Mouse (Mus musculus) myocyte (in vitro differentiated cells): ENCODE measurements around the gene Gm11099. TPM values are rescaled to one million over a fixed set of nuclear protein-coding genes. Genes with fewer than 3 reads are reported as not detected.

Experiments used
- H3K27me3 ChIP-seq: one replicate; pipeline ENCODE4 v1.6.1; 2011; ENCODE audit not compliant: control insufficient read depth, insufficient read depth, insufficient read length
- H3K36me3 ChIP-seq: one replicate; pipeline ENCODE4 v1.6.1; 2011; ENCODE audit not compliant: control insufficient read depth, insufficient read depth
- H3K4me2 ChIP-seq: one replicate; pipeline ENCODE4 v1.6.1; 2011; ENCODE audit warnings: low read depth, control low read depth
- H3K4me3 ChIP-seq: one replicate; pipeline ENCODE4 v1.5.1; 2011; ENCODE audit warnings: mild to moderate bottlenecking, control low read depth, moderate library complexity
- H3K79me2 ChIP-seq: one replicate; pipeline ENCODE4 v1.6.1; 2011; ENCODE audit not compliant: control insufficient read depth, insufficient read depth
- H3ac ChIP-seq: one replicate; pipeline ENCODE4 v1.6.1; 2011; ENCODE audit not compliant: control insufficient read depth, insufficient read length
- CEBPB ChIP-seq: IDR thresholded peaks from 2 replicates; pipeline ENCODE4 v1.6.1; 2011; ENCODE audit warnings: mild to moderate bottlenecking, moderate library complexity; ENCODE audit not compliant: poor library complexity, insufficient read depth, severe bottlenecking
- E2F4 ChIP-seq: IDR thresholded peaks from one replicate; pipeline ENCODE4 v1.6.1; 2011; ENCODE audit warnings: mild to moderate bottlenecking, control low read depth, moderate library complexity; ENCODE audit not compliant: insufficient read depth
- MAX ChIP-seq: IDR thresholded peaks from one replicate; pipeline ENCODE4 v1.6.1; 2011; ENCODE audit warnings: low read depth, mild to moderate bottlenecking, control low read depth
- MYOD1 ChIP-seq, 3 experiments: IDR thresholded peaks; one replicate each; pipeline ENCODE4 v1.6.1; 2011; ENCODE audit warnings: control low read depth in 2 of 3, low read depth in 2 of 3, mild to moderate bottlenecking in 2 of 3, moderate library complexity in 1 of 3; ENCODE audit not compliant: insufficient read length in 2 of 3, control insufficient read depth in 1 of 3
- MYOG ChIP-seq, 3 experiments: IDR thresholded peaks; one replicate each; pipeline ENCODE4 v1.6.1; 2011; ENCODE audit warnings: control low read depth in 2 of 3, low read depth in 2 of 3, mild to moderate bottlenecking in 2 of 3; ENCODE audit not compliant: insufficient read length in 2 of 3, control insufficient read depth in 1 of 3, insufficient read depth in 1 of 3
- POLR2A ChIP-seq: IDR thresholded peaks from one replicate; pipeline ENCODE4 v1.6.1; 2011; ENCODE audit warnings: low read depth, mild to moderate bottlenecking, control low read depth, moderate library complexity; ENCODE audit not compliant: insufficient read length
- POLR2AphosphoS2 ChIP-seq: IDR thresholded peaks from one replicate; pipeline ENCODE4 v1.6.1; 2011; ENCODE audit warnings: low read depth, control low read depth; ENCODE audit not compliant: insufficient read length
- REST ChIP-seq: IDR thresholded peaks from one replicate; pipeline ENCODE4 v1.6.1; 2011; ENCODE audit warnings: mild to moderate bottlenecking, control low read depth, moderate library complexity; ENCODE audit not compliant: insufficient read depth, insufficient read length
- SRF ChIP-seq: IDR thresholded peaks from one replicate; pipeline ENCODE4 v1.6.1; 2011; ENCODE audit warnings: low read depth; ENCODE audit not compliant: control insufficient read depth, insufficient read length
- TCF12 ChIP-seq: IDR thresholded peaks from one replicate; pipeline ENCODE4 v1.6.1; 2011; ENCODE audit warnings: mild to moderate bottlenecking, control low read depth; ENCODE audit not compliant: poor library complexity, insufficient read depth, severe bottlenecking
- TCF3 ChIP-seq: IDR thresholded peaks from one replicate; pipeline ENCODE4 v1.6.1; 2011; ENCODE audit warnings: low read depth, control low read depth; ENCODE audit not compliant: insufficient read length
- USF1 ChIP-seq: IDR thresholded peaks from one replicate; pipeline ENCODE4 v1.6.1; 2011; ENCODE audit warnings: low read depth, mild to moderate bottlenecking, control low read depth, moderate library complexity
- polyA plus RNA-seq: library from polyadenylated mRNA; unstranded; fragments of >200 nt; fragmentation: generic; extraction: Trizol; gene quantifications from one replicate; pipeline ENCODE4 v1.2.1, GENCODE M21; 2012; ENCODE audit warnings: missing spikeins

The Gm11099 gene
- not detected for polyA plus RNA-seq

DNA sequence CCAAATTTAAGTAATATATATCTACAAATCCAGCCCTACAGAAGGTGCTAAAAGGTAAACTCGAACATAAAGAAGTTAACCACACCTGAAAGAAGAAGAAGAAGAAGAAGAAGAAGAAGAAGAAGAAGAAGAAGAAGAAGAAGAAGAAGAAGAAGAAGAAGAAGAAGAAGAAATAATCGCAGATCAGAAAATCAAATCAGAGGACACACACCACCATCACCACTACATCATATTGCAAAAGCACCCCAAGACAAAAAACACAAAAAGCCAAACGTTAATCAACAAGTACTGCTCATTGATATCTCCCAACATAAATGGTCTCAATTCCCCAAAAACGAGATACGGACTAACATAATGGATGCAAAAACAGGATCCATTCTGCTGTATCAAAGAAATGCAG lies at the start of gene Gm11099:
Gm11099 (plus strand) TSS at position 301 of the 400 bp plus-strand sequence.
- no peak within 1 kb of the TSS for H3ac ChIP-seq
- no peak within 1 kb of the TSS for H3K4me2 ChIP-seq
- H3K79me2 ChIP-seq: no peaks in the 10 kb centered on the region
- no peak within 1 kb of the TSS for H3K4me3 ChIP-seq
- no peaks in the 10 kb centered on the region for H3K36me3 ChIP-seq
- no peaks in the 10 kb centered on the region for H3K27me3 ChIP-seq
- TF ChIP-seq POLR2AphosphoS2 (no peak), REST (no peak), E2F4 (no peak), SRF (no peak), USF1 (no peak), CEBPB (no peak), POLR2A (no peak), MYOD1 (IDR thresholded peaks at IDR 0.05; ENCODE audit: control insufficient read depth in 1 of 3, insufficient read length in 2 of 3, low read depth in 2 of 3) (no peak), TCF12 (no peak), MAX (no peak), TCF3 (no peak), MYOG (IDR thresholded peaks at IDR 0.05; ENCODE audit: control insufficient read depth in 1 of 3, insufficient read depth in 1 of 3, insufficient read length in 2 of 3, low read depth in 2 of 3) (no peak)

DNA sequence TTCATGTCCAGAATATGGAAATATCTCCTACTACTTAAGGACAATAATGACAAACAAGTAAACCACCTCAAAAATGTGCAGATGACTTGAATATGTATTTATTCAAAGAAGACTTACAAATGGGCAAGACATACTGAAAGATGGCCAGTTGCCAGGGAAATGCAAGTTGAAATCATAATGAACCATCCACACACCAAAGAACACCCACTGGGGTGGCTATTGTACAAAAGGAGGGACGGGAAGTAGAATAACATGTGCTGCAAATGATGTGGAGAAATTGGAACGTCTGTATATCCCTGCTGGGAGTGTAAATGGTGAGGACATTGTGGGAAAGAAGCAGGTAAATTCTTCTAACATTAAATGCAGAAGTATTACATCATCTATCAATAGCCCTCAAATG lies 46.3 kb upstream of the Gm11099 start:
- TF ChIP-seq MAX (no peak), MYOG (IDR thresholded peaks at IDR 0.05; ENCODE audit: control insufficient read depth in 1 of 3, insufficient read depth in 1 of 3, insufficient read length in 2 of 3, low read depth in 2 of 3) (no peak), E2F4 (no peak), CEBPB (no peak), SRF (no peak), TCF12 (no peak), POLR2A (no peak), MYOD1 (IDR thresholded peaks at IDR 0.05; ENCODE audit: control insufficient read depth in 1 of 3, insufficient read length in 2 of 3, low read depth in 2 of 3) (no peak), USF1 (no peak), TCF3 (no peak), REST (no peak), POLR2AphosphoS2 (no peak)

GRCm38 (mm10) chr2:58828910-58829600 lies 30.2 kb upstream of the Gm11099 start:
- Histone ChIP-seq H3K36me3 (no peaks in the 10 kb centered on the region), H3K4me2 (no peak overlapping the region), H3ac (no peak overlapping the region), H3K4me3 (no peak overlapping the region), H3K79me2 (no peaks in the 10 kb centered on the region), H3K27me3 (no peaks in the 10 kb centered on the region)
- TF ChIP-seq TCF12 (no peak), REST (no peak), SRF (no peak), MYOG (IDR thresholded peaks at IDR 0.05; ENCODE audit: control insufficient read depth in 1 of 3, insufficient read depth in 1 of 3, insufficient read length in 2 of 3, low read depth in 2 of 3) (no peak), CEBPB (no peak)

More for the DNA sequence above, 46.3 kb upstream of the Gm11099 start:
- no peak overlapping the region for H3ac ChIP-seq
- H3K4me2 ChIP-seq: no peak overlapping the region
- no peaks in the 10 kb centered on the region for H3K27me3 ChIP-seq
- no peaks in the 10 kb centered on the region for H3K79me2 ChIP-seq
- H3K36me3 ChIP-seq: no peaks in the 10 kb centered on the region
- H3K4me3 ChIP-seq: no peak overlapping the region

GRCm38 (mm10) chr2:58829981-58830742 lies 29.1 kb upstream of the Gm11099 start:
- no peak overlapping the region for H3K4me2 ChIP-seq
- no peak for TF ChIP-seq E2F4
- no peak for TF ChIP-seq MAX
- TF ChIP-seq POLR2A: no peak
- TF ChIP-seq CEBPB: no peak
- TF ChIP-seq REST: no peak
- no peak for TF ChIP-seq TCF12
- TF ChIP-seq USF1: no peak
- no peak for TF ChIP-seq TCF3
- TF ChIP-seq SRF: no peak
- TF ChIP-seq POLR2AphosphoS2: no peak
- no peak for TF ChIP-seq MYOG (IDR thresholded peaks at IDR 0.05; ENCODE audit: control insufficient read depth in 1 of 3, insufficient read depth in 1 of 3, insufficient read length in 2 of 3, low read depth in 2 of 3)
- no peak overlapping the region for H3K4me3 ChIP-seq

More at GRCm38 (mm10) chr2:58829981-58830742, 29.1 kb upstream of the Gm11099 start:
- Histone ChIP-seq H3K27me3 (no peaks in the 10 kb centered on the region), H3ac (no peak overlapping the region), H3K79me2 (no peaks in the 10 kb centered on the region), H3K36me3 (no peaks in the 10 kb centered on the region)
